Mouse (Mus musculus) adipocyte (in vitro differentiated cells): ENCODE measurements at regions not wholly inside any gene's neighbourhood (a gene's known extent, or its start where the extent isn't known, plus 50 kb on each side); places are given as distances from the start of the nearest gene placed in this dataset.
A peak's percentile ranks its signal among the peaks of the same experiment; 100 is the strongest.

ENCODE experiments used
- DNase-seq: peaks from one replicate; pipeline ENCODE4 v3.0.0-alpha.2; 2016; ENCODE audit warnings: low spot score

DNA sequence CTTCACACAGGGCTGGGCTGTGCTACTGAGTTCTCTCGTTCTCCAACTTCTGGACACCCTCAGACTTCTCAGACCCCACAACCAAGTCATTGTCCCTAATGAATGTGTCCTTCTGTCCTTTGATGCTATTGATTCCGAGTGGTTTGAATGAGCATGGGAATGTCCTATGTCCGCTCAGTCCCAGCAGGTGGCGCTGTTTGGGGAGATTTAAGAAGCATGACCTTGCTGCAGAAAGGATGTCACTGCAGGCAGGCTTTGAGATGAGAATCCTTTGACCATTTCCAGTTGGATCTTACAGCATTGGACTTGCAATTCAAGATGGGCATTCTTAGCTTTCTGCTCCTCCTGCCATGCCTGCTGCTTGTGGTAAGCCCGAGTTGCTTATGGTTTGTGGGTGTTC is 146.1 kb downstream of the Gpat3 start:
- DNase-seq, result peak; percentile 17

DNA sequence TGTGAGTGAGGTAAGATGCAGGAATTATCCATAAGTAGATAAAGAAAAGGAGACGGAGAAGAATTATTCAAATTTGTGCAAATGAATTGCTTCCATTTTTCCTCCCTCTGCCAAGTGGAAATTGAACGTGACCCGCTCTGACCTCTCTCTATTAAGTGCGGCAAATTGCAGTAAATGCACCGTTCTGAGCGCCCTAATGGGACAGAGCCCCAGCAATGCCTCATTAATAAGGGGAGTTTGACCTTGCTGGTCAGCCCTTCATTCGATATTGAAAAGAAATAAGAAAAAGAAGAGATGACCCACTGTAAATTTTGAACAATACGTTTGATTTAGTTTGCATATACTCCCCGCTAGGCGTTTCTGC is 137.0 kb downstream of the Gpat3 start:
- DNase-seq, result no peak

DNA sequence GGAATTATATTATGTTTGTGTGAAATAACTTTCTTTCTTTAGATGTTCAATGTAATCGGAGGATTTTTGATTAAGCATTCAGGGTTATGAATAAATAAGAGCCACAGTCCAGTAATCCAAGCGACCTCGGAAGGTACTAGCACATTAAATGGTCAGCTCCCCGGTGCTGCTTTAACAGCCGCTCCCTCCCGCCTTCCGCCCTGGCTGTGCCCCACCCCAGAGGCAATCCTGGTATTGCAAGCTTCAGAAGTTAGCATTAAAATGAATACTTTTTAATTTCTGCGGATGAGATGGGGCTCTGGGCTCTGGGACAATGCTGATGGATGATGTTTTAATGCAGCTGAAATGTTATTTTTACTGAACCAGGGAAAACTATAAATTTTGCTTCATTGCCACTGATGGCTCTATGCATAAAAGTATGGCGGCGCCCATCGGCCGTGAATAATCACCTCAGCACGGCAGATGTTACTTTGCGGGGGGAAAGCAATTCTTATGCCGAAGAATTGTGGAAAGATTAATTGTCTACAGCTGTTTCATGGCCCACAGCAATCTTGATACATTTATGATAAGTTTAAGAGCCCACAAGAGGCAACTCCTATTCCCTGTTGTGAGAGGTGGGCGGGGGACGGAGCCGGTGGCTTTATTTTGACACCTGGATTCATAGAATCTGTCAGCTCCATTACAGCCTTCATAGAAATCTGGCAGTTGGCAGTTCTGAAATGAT is 136.5 kb downstream of the Gpat3 start:
- no peak for DNase-seq

DNA sequence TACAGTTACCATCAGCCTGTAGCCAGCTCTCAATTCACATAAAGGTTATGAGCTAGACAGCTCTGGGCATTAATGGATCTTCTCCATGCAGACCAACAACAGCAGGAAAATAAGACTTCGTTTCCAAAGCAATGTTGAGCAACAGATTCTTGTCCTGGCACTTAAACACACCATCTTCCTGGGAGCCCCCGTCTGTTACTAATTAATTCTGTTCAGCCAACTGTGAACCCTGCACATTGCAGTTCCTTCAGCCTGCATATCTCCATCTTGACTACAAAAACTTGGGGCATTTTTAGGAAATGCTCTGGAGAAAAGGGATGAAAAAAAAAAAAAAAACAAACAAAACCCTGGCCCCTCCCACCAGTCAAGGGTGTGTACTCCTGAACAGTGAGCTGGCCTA is 131.2 kb downstream of the Gpat3 start:
- DNase-seq, result no peak

DNA sequence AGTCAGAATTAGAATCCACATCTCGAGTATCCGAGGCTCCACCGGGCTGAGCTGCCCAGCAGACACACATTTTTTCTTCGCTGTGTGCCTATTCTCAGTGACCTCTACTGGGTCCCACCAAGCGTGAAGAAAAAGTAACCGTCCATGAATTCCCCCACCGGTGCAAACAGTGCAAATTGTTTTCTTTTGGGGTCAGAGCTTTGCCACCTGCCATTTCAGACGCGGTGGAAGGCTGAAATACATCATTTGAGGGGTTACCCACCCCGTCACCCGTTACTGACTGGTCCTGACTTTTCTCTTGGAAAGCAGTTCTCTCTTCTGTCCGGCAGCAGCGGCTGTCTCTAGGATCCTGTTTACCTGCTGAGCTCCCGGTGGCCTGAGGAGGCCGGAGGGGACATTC is 105.7 kb downstream of the Gpat3 start:
- DNase-seq, result no peak
